Mouse (Mus musculus) megakaryocyte, embryonic 14.5 days (primary cell): ENCODE data around the gene Ppargc1a.

ENCODE experiments used
- FLI1 ChIP-seq: IDR thresholded peaks from 2 replicates; pipeline ENCODE4 v1.6.1; 2012; ENCODE audit warnings: low read length, inconsistent platforms, mixed read lengths
- GATA1 ChIP-seq: IDR thresholded peaks from 3 replicates; pipeline ENCODE4 v1.6.1; 2012; ENCODE audit warnings: mixed read lengths, low read length, inconsistent platforms, borderline replicate concordance

DNA sequence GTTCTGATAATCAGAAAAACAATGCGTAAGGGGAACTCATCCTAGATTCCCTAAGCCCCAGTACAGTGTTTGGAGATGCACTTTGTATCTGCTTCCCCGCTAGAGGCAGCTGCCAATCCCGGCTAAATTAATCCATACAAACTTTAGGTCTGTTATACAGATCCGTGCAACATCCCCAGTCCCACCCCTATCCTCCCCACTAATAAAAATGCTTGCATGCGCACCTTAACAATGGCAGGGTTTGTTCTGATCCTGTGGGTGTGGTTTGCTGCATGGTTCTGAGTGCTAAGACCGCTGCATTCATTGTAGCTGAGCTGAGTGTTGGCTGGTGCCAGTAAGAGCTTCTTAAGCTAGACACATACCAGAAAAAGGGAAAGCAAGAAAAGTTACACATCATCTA lies 72.1 kb downstream of the Ppargc1a start:
- TF ChIP-seq GATA1 = no peak
- no peak for TF ChIP-seq FLI1
